Mouse (Mus musculus) small intestine, adult 2 months (tissue): ENCODE data around the gene Foxp4. TPM values are rescaled to one million over a fixed set of nuclear protein-coding genes. Genes with fewer than 3 reads are reported as not detected.

Source experiments
- H3K27ac ChIP-seq: fragments of 200-500 bp; 2 replicates; pipeline ENCODE4 v1.5.1; 2012; ENCODE audit warnings: low read depth, low read length, control low read depth, inconsistent platforms; ENCODE audit not compliant: insufficient read depth
- H3K27me3 ChIP-seq: fragments of 200-500 bp; 2 replicates; pipeline ENCODE4 v1.6.1; 2012; ENCODE audit warnings: mild to moderate bottlenecking, moderate library complexity, low read length, inconsistent platforms; ENCODE audit not compliant: control insufficient read depth, insufficient read depth
- H3K36me3 ChIP-seq: fragments of 200-500 bp; 2 replicates; pipeline ENCODE4 v1.6.1; 2012; ENCODE audit warnings: mild to moderate bottlenecking, low read length, control low read depth, inconsistent platforms; ENCODE audit not compliant: control insufficient read depth, insufficient read depth
- H3K4me1 ChIP-seq: fragments of 200-500 bp; 2 replicates; pipeline ENCODE4 v1.6.1; 2012; ENCODE audit warnings: low read length, inconsistent platforms, mixed read lengths; ENCODE audit not compliant: control insufficient read depth, insufficient read depth, insufficient read length
- H3K4me3 ChIP-seq: fragments of 200-500 bp; 2 replicates; pipeline ENCODE4 v1.5.1; 2012; ENCODE audit warnings: low read depth, mild to moderate bottlenecking, control low read depth, inconsistent platforms, low read length, moderate library complexity
- CTCF ChIP-seq: fragments of 200-500 bp; IDR thresholded peaks from 2 replicates; pipeline ENCODE4 v1.5.1; 2012; ENCODE audit warnings: low read depth, mild to moderate bottlenecking, control low read depth, inconsistent platforms, low read length, moderate library complexity, mixed read lengths; ENCODE audit not compliant: insufficient replicate concordance, insufficient read length; ENCODE audit errors: extremely low read depth
- POLR2A ChIP-seq: fragments of 200-500 bp; IDR thresholded peaks from 2 replicates; pipeline ENCODE4 v1.6.1; 2012; ENCODE audit warnings: low read depth, mild to moderate bottlenecking, control low read depth, inconsistent platforms, low read length, moderate library complexity
- WGBS: fragments of 180-500 bp; shearing (Covaris S2); methylation state at CpG from one replicate; pipeline ENCODE4 v1.1.7; 2018; 5-methylcytosine and 5-hydroxymethylcytosine counted together
- polyA plus RNA-seq: library from polyadenylated mRNA; depleted of rRNA; stranded (reverse); fragments of >200 nt; gene quantifications from 2 replicates; pipeline ENCODE4 v1.2.3, GENCODE M21; 2012

Foxp4 gene
- polyA plus RNA-seq, 1 experiment: 126 TPM

GRCm38 (mm10) chr17:47834482-47834767, 90.0 kb downstream of the Foxp4 start, which contains the start of gene Mdfi:
Gene Mdfi, minus strand, starts transcription at chr17:47834691.
- 2% methylated on average over 18 of the region's 18 CpGs for WGBS
- Histone ChIP-seq H3K4me1 (peaks cover 7% of the 10 kb centered on the region), H3K4me3 (peak within 1 kb of the TSS; percentile 67), H3K27ac (no peak within 1 kb of the TSS), H3K27me3 (peaks cover 25% of the 10 kb centered on the region), H3K36me3 (no peaks in the 10 kb centered on the region)
- TF ChIP-seq CTCF: no peak
- TF ChIP-seq POLR2A: no peak

DNA sequence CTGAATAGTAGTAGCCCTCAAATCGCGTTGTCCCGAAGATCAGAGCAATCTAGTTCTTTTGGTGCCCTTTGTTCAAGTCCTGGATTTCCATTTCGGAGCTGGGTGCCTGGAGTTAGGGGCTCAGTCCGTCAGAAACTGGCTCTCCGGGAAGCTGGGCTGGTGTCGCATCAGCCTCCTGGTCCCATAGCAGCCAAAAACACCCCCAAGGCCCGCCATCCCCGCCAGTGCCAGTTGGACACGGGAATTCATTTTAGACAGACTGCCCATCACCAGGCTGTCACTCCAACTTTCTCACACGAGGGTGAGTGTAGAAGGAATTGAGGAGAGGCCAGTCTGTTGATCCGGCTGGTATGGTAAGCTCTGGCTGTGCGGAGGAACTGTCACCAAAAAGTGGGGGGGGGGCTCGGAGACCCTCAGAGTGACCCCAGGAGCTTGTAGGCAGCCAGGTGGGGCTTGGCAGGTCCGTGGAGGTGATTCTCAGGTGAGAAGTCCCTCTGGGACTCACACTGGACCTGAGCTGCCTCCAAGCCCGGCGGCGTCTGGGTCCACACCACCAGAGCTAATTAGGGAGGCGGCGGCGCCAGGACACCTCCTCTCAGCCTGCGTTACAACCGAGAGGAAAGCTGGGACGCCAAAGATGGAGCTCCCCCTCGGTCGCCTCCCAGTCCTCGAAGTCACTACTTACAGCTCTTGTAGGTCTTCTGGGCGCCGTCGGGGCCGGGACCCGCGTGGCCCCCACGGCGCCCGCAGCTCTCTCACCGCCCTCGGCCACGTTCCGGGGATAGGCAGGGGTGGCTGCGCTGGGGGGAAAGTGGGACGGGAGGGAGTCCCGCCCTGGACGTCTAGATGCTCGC, 90.6 kb downstream of the Foxp4 start:
- TF ChIP-seq POLR2A: no peak
- no peak for TF ChIP-seq CTCF
- peaks cover 7% of the 10 kb centered on the region for H3K4me1 ChIP-seq
- peak overlapping the region; percentile 67 for H3K4me3 ChIP-seq
- no peaks in the 10 kb centered on the region for H3K36me3 ChIP-seq
- peaks cover 25% of the 10 kb centered on the region for H3K27me3 ChIP-seq
- H3K27ac ChIP-seq: no peak overlapping the region
- WGBS: 1% methylated on average over 45 of the region's 45 CpGs

DNA sequence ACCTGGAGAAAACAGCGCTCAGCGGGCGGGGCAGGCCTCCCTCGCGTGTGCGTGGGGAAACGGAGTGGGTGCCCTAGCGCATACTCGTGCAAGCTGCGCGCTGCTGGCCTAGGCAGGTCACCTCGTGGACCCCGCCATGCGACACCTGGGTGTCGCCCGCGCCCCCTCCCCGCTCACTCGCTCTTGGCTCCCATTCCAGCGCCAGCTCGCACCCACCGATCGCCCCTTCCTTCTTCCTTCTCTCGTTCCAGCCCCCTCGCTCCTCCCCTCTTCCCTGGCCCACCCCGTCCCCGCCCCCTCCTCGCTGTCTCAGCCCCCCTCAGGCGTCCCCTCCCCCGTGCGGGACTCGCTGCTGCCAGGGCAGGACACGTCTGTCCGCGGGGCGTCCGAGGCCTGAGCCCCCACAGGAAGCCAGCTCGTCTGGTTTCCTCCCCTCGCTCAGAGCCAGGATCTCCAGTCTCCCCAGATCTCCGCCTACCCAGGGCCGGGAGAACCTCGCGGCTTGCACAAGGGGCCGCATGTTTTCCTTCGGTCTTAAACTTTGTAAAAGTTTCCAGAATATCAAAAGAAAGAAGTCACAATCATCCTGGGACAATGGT, 91.3 kb downstream of the Foxp4 start:
- WGBS: 2% methylated on average over 43 of the region's 45 CpGs
- TF ChIP-seq CTCF (no peak), POLR2A (no peak)
- peaks cover 7% of the 10 kb centered on the region for H3K4me1 ChIP-seq
- peaks cover 25% of the 10 kb centered on the region for H3K27me3 ChIP-seq
- no peak overlapping the region for H3K27ac ChIP-seq
- no peaks in the 10 kb centered on the region for H3K36me3 ChIP-seq
- peak overlapping the region; percentile 67 for H3K4me3 ChIP-seq

- Histone ChIP-seq H3K27ac (no peak overlapping the region), H3K27me3 (peaks cover 25% of the 10 kb centered on the region), H3K4me1 (peaks cover 7% of the 10 kb centered on the region), H3K36me3 (no peaks in the 10 kb centered on the region), H3K4me3 (peak overlapping the region; percentile 67)
- TF ChIP-seq POLR2A: no peak
- no peak for TF ChIP-seq CTCF
- WGBS: 26% methylated on average over 17 of the region's 17 CpGs
Measured at GRCm38 (mm10) chr17:47832501-47833028, 91.9 kb downstream of the Foxp4 start.

DNA sequence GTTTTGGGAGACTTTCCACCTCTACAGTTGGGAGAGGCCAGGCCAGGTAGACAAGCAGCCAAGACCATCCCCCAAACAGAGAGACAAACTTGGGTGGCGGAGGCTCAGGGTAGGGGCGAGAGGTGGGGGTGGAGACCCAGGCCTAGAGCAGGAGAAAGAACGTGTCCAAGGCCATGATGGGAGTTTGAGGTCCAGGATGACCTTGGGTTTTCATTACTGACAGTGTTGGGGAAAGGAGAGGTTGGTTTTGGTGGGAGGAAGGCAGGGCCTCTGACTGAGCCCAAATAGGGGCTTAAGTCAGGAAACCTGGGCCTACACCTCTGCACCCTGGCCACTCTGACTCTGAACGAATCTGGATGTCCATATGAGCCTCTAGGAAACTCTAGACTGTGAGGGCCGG, 92.7 kb downstream of the Foxp4 start:
- TF ChIP-seq POLR2A: no peak
- TF ChIP-seq CTCF: no peak
- Histone ChIP-seq H3K36me3 (no peaks in the 10 kb centered on the region), H3K27me3 (peaks cover 25% of the 10 kb centered on the region), H3K27ac (no peak overlapping the region), H3K4me1 (peaks cover 7% of the 10 kb centered on the region), H3K4me3 (no peak overlapping the region)
- 84% methylated on average over 5 of the region's 5 CpGs for WGBS

DNA sequence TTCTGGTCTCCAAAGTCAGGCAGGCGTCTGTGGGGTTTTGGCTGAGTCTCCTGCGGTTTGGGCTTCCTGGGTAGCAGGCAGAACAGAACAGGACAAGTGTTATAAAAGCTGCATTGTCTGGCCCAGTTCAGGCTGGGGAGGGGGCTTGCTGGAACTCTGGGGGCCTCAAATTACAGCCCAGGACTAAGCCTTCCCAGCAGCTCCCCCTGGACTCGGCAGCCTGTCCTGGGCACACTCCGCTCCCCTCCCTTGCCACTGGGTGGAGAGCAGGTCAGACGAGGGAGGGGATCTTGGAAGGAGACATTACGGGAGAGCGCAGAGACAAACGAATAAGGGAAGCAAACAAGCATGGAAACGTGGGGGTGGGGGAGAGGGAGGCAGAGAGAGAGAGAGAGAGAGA, 93.3 kb downstream of the Foxp4 start:
- no peaks in the 10 kb centered on the region for H3K36me3 ChIP-seq
- peaks cover 25% of the 10 kb centered on the region for H3K27me3 ChIP-seq
- H3K4me3 ChIP-seq: no peak overlapping the region
- no peak overlapping the region for H3K27ac ChIP-seq
- TF ChIP-seq CTCF (no peak), POLR2A (no peak)
- peaks cover 7% of the 10 kb centered on the region for H3K4me1 ChIP-seq
- WGBS: 54% methylated on average over 9 of the region's 9 CpGs

- TF ChIP-seq CTCF (no peak), POLR2A (no peak)
- H3K4me1 ChIP-seq: no peaks in the 10 kb centered on the region
- 88% methylated on average over 8 of the region's 8 CpGs for WGBS
- H3K4me3 ChIP-seq: no peak overlapping the region
- H3K27me3 ChIP-seq: no peaks in the 10 kb centered on the region
- no peak overlapping the region for H3K27ac ChIP-seq
- no peaks in the 10 kb centered on the region for H3K36me3 ChIP-seq
Measured at GRCm38 (mm10) chr17:47821339-47821738, 103.1 kb downstream of the Foxp4 start.
